22 mouse cellular contexts compared by ENCODE assay signal in genomic region chr17:44603170-44603569, GRCm38 (mm10).
DNase-seq lines count a peak whose midpoint lies in the region; ATAC-seq and TF ChIP-seq lines count a peak whose summit lies in the region.
"Had no signal": no experiment of that assay in that cellular context is flagged by ENCODE, and none has a peak within 500 bp of the region (broad histone marks: within the 10 kb centered on the region; RNA-seq: fewer than 3 reads in every experiment).

No protein-coding gene starts in this region.

- H3K4me3 ChIP-seq in embryonic facial prominence, embryonic 13.5 days = no peak overlapping the region
- no peak overlapping the region for H3K4me3 ChIP-seq in embryonic facial prominence, embryonic 10.5 days
- H3K4me3 ChIP-seq in heart, embryonic 11.5 days (ENCODE audit: low read depth, low read length) = no peak overlapping the region
- no peak overlapping the region for H3K4me3 ChIP-seq in kidney, adult 2 months (ENCODE audit: insufficient read depth, low read depth, low read length)
- no peak overlapping the region for H3K4me3 ChIP-seq in midbrain, embryonic 11.5 days (ENCODE audit: low read depth, low read length)
- no peak overlapping the region for H3K4me3 ChIP-seq in midbrain, embryonic 10.5 days

- peak overlapping the region; percentile 8; the same call in 1 of the 2 replicates for H3K27ac ChIP-seq in embryonic facial prominence, embryonic 13.5 days
- no peak overlapping the region for H3K27ac ChIP-seq in embryonic facial prominence, embryonic 10.5 days (replicated peaks)
- H3K27ac ChIP-seq in heart, embryonic 11.5 days (ENCODE audit: low read depth, low read length) = no peak overlapping the region
- no peak overlapping the region for H3K27ac ChIP-seq in kidney, adult 2 months (ENCODE audit: insufficient read depth, low read depth, low read length)
- H3K27ac ChIP-seq in midbrain, embryonic 11.5 days (ENCODE audit: low read depth, low read length) = no peak overlapping the region
- H3K27ac ChIP-seq in midbrain, embryonic 10.5 days (replicated peaks) = no peak overlapping the region

- H3K4me1 ChIP-seq in embryonic facial prominence, embryonic 13.5 days = peaks cover 53% of the 10 kb centered on the region
- H3K4me1 ChIP-seq in embryonic facial prominence, embryonic 10.5 days = peaks cover 22% of the 10 kb centered on the region
- H3K4me1 ChIP-seq in heart, embryonic 11.5 days (ENCODE audit: control insufficient read depth, insufficient read depth, low read length) = no peaks in the 10 kb centered on the region
- no peaks in the 10 kb centered on the region for H3K4me1 ChIP-seq in kidney, adult 2 months (ENCODE audit: control insufficient read depth, insufficient read depth, low read length)
- no peaks in the 10 kb centered on the region for H3K4me1 ChIP-seq in midbrain, embryonic 11.5 days (ENCODE audit: control insufficient read depth, insufficient read depth, low read length)
- peaks cover 2% of the 10 kb centered on the region; the same call in 1 of the 2 replicates for H3K4me1 ChIP-seq in midbrain, embryonic 10.5 days

- WGBS in embryonic facial prominence, embryonic 13.5 days = 81% methylated on average over 4 of the region's 4 CpGs
- WGBS in embryonic facial prominence, embryonic 10.5 days = 70% methylated on average over 4 of the region's 4 CpGs
- WGBS in heart, embryonic 11.5 days (ENCODE audit: insufficient replicate concordance) = 58% methylated on average over 4 of the region's 4 CpGs
- 59% methylated on average over 4 of the region's 4 CpGs for WGBS in kidney, adult 2 months
- WGBS in midbrain, embryonic 11.5 days = 70% methylated on average over 4 of the region's 4 CpGs
- WGBS in midbrain, embryonic 10.5 days = 84% methylated on average over 4 of the region's 4 CpGs

- no peak for DNase-seq in embryonic facial prominence, embryonic 10.5 days (ENCODE audit: low spot score)
- peak; percentile 64 for DNase-seq in heart, adult 11 months
- DNase-seq in kidney, adult 2 months = peak; percentile 10
- no peak for DNase-seq in kidney, adult 11 months
- peak; percentile 51 for DNase-seq in midbrain, embryonic 11.5 days (ENCODE audit: low spot score, missing footprints)
- DNase-seq in midbrain, embryonic 10.5 days (ENCODE audit: low spot score) = no peak
- DNase-seq: adrenal gland, adult 2 months; adrenal gland, adult 8-10 months; adrenal gland, postnatal 10 days; adrenal gland, postnatal 14 days; adrenal gland, postnatal 25 days; adrenal gland, postnatal 36 days; B cell, adult 2 months; cerebellum, adult 11 months; cerebellum, adult 11-12 months had no signal

- TF ChIP-seq POLR2A in kidney, adult 2 months (IDR thresholded peaks at IDR 0.05; ENCODE audit: low read depth, low read length) = no peak

- no peak for TF ChIP-seq CTCF in kidney, adult 2 months (conservative IDR thresholded peaks at IDR 0.05; ENCODE audit: insufficient read depth, insufficient read length, low read depth, low read length)

- H3K36me3 ChIP-seq in embryonic facial prominence, embryonic 13.5 days = peaks cover 10% of the 10 kb centered on the region
- H3K36me3 ChIP-seq in embryonic facial prominence, embryonic 10.5 days (replicated peaks) = no peaks in the 10 kb centered on the region
- H3K36me3 ChIP-seq in heart, embryonic 11.5 days (ENCODE audit: control insufficient read depth, insufficient read depth, low read length) = no peaks in the 10 kb centered on the region
- no peaks in the 10 kb centered on the region for H3K36me3 ChIP-seq in kidney, adult 2 months (ENCODE audit: control insufficient read depth, insufficient read depth, low read length)
- H3K36me3 ChIP-seq in midbrain, embryonic 11.5 days (ENCODE audit: control insufficient read depth, insufficient read depth, low read length) = no peaks in the 10 kb centered on the region
- no peaks in the 10 kb centered on the region for H3K36me3 ChIP-seq in midbrain, embryonic 10.5 days
- H3K36me3 ChIP-seq: G1E had no signal

- no peak overlapping the region for H3K4me2 ChIP-seq in embryonic facial prominence, embryonic 13.5 days
- H3K4me2 ChIP-seq in heart, embryonic 11.5 days = no peak overlapping the region
- H3K4me2 ChIP-seq in midbrain, embryonic 11.5 days = no peak overlapping the region

- no peaks in the 10 kb centered on the region for H3K9me3 ChIP-seq in embryonic facial prominence, embryonic 13.5 days
- H3K9me3 ChIP-seq in embryonic facial prominence, embryonic 10.5 days = no peaks in the 10 kb centered on the region
- H3K9me3 ChIP-seq in heart, embryonic 11.5 days (replicated peaks; ENCODE audit: control insufficient read depth, low read length) = no peaks in the 10 kb centered on the region
- H3K9me3 ChIP-seq in midbrain, embryonic 11.5 days (ENCODE audit: control insufficient read depth, low read length) = no peaks in the 10 kb centered on the region
- no peaks in the 10 kb centered on the region for H3K9me3 ChIP-seq in midbrain, embryonic 10.5 days (replicated peaks)

- no peak for ATAC-seq in embryonic facial prominence, embryonic 13.5 days (ENCODE audit: insufficient number of reproducible peaks, insufficient read depth, low FRiP score, low TSS enrichment, low read depth)
- no peak for ATAC-seq in heart, embryonic 11.5 days (replicated peaks; ENCODE audit: insufficient number of reproducible peaks, low FRiP score, low TSS enrichment)
- ATAC-seq in midbrain, embryonic 11.5 days (ENCODE audit: low FRiP score) = no peak
- ATAC-seq: activated CD4-positive, CD25-positive, alpha-beta regulatory T cell, adult 4 months; CD4-positive, CD25-positive, alpha-beta regulatory T cell, adult 4 months; Patski had no signal

- H3K9ac ChIP-seq in embryonic facial prominence, embryonic 13.5 days = no peak overlapping the region
- no peak overlapping the region for H3K9ac ChIP-seq in heart, embryonic 11.5 days (ENCODE audit: low read depth, low read length)
- H3K9ac ChIP-seq in midbrain, embryonic 11.5 days (ENCODE audit: low read length) = no peak overlapping the region

- H3K27me3 ChIP-seq in embryonic facial prominence, embryonic 13.5 days = no peaks in the 10 kb centered on the region
- H3K27me3 ChIP-seq in embryonic facial prominence, embryonic 10.5 days (replicated peaks; ENCODE audit: low read depth, poor library complexity, severe bottlenecking) = no peaks in the 10 kb centered on the region
- H3K27me3 ChIP-seq in heart, embryonic 11.5 days (ENCODE audit: control insufficient read depth, insufficient read depth, low read length) = no peaks in the 10 kb centered on the region
- no peaks in the 10 kb centered on the region for H3K27me3 ChIP-seq in kidney, adult 2 months (replicated peaks; ENCODE audit: control insufficient read depth, insufficient read depth, low read length)
- no peaks in the 10 kb centered on the region for H3K27me3 ChIP-seq in midbrain, embryonic 11.5 days (ENCODE audit: control insufficient read depth, insufficient read depth, low read length)
- H3K27me3 ChIP-seq in midbrain, embryonic 10.5 days (ENCODE audit: low read depth, poor library complexity, severe bottlenecking) = no peaks in the 10 kb centered on the region
- H3K27me3 ChIP-seq: CH12.LX, Patski had no signal

Comparison
In these comparisons a context has a peak if more than half of its experiments do, and no peak if none do; other contexts are left out.
1. DNase-seq: peak in heart, adult 11 months (single experiment), kidney, adult 2 months (single experiment) and midbrain, embryonic 11.5 days (single experiment); none in embryonic facial prominence, embryonic 10.5 days (single experiment), kidney, adult 11 months (single experiment) and midbrain, embryonic 10.5 days (single experiment).